Mouse (Mus musculus) MEL (cell line): Measurements from ENCODE around the gene Pou3f1.

ENCODE experiments used
- BHLHE40 ChIP-seq: IDR thresholded peaks from 2 replicates; pipeline ENCODE4 v1.6.1; 2012; ENCODE audit warnings: low read depth, mild to moderate bottlenecking, inconsistent platforms, low read length, improper control_type of control experiment, borderline replicate concordance
- CHD1 ChIP-seq: IDR thresholded peaks from 2 replicates; pipeline ENCODE4 v1.6.1; 2012; ENCODE audit warnings: low read depth, mild to moderate bottlenecking, inconsistent platforms, low read length, improper control_type of control experiment
- CHD2 ChIP-seq: IDR thresholded peaks from 2 replicates; pipeline ENCODE4 v1.6.1; 2011; ENCODE audit warnings: low read length, improper control_type of control experiment
- CTCF ChIP-seq, 3 experiments: IDR thresholded peaks in 2 of 3; conservative IDR thresholded peaks in 1 of 3; 2 replicates each; pipeline ENCODE4 v1.5.1; 2011 to 2012; ENCODE audit warnings: low read length in 3 of 3, low read depth in 2 of 3, mild to moderate bottlenecking in 2 of 3, improper control_type of control experiment in 1 of 3, inconsistent platforms in 1 of 3, mixed read lengths in 1 of 3, moderate library complexity in 1 of 3; ENCODE audit not compliant: control insufficient read depth in 1 of 3, insufficient read depth in 1 of 3, poor library complexity in 1 of 3, severe bottlenecking in 1 of 3
- EP300 ChIP-seq, 2 experiments: IDR thresholded peaks; 2 replicates each; pipeline ENCODE4 v1.6.1; 2011; ENCODE audit warnings: improper control_type of control experiment in 2 of 2, low read length in 2 of 2, low read depth in 1 of 2, mild to moderate bottlenecking in 1 of 2
- MAX ChIP-seq: IDR thresholded peaks from 2 replicates; pipeline ENCODE4 v1.6.1; 2011; ENCODE audit warnings: low read length, improper control_type of control experiment
- RCOR1 ChIP-seq: IDR thresholded peaks from 2 replicates; pipeline ENCODE4 v1.6.1; 2012; ENCODE audit warnings: low read depth, mild to moderate bottlenecking, inconsistent platforms, low read length, improper control_type of control experiment
- TCF12 ChIP-seq: IDR thresholded peaks from 2 replicates; pipeline ENCODE4 v1.6.1; 2014; ENCODE audit warnings: low read depth, mild to moderate bottlenecking, inconsistent platforms, low read length, improper control_type of control experiment, moderate library complexity
- USF1 ChIP-seq: IDR thresholded peaks from 2 replicates; pipeline ENCODE4 v1.6.1; 2014; ENCODE audit warnings: low read depth, mild to moderate bottlenecking, inconsistent platforms, low read length, improper control_type of control experiment, moderate library complexity
- ZC3H11A ChIP-seq: IDR thresholded peaks from 2 replicates; pipeline ENCODE4 v1.6.1; 2012; ENCODE audit warnings: low read depth, mild to moderate bottlenecking, inconsistent platforms, low read length, improper control_type of control experiment
- ZNF384 ChIP-seq: IDR thresholded peaks from 2 replicates; pipeline ENCODE4 v1.6.1; 2012; ENCODE audit warnings: low read depth, mild to moderate bottlenecking, inconsistent platforms, low read length, improper control_type of control experiment

GRCm38 (mm10) chr4:124701052-124701845 is 44.6 kb downstream of the Pou3f1 start:
- TF ChIP-seq BHLHE40 (no peak), USF1 (no peak), ZNF384 (no peak), CTCF (IDR thresholded peaks at IDR 0.05 in 2 of 3, conservative IDR thresholded peaks at IDR 0.05 in 1 of 3; ENCODE audit: control insufficient read depth in 1 of 3, insufficient read depth in 1 of 3, low read depth in 2 of 3, low read length in 3 of 3, poor library complexity in 1 of 3, severe bottlenecking in 1 of 3) (no peak), TCF12 (no peak), RCOR1 (no peak), CHD1 (no peak), EP300 (IDR thresholded peaks at IDR 0.05; ENCODE audit: low read depth in 1 of 2, low read length in 2 of 2) (no peak), ZC3H11A (no peak), CHD2 (no peak; the same call in 1 of the 2 replicates), MAX (no peak)
